Mouse (Mus musculus) bone marrow, adult 2 months (tissue): ENCODE data around the gene Spag17. TPM values are rescaled to one million over a fixed set of nuclear protein-coding genes. Genes with fewer than 3 reads are reported as not detected.
"Not testable (repeated sequence)": the region's sequence is repeated elsewhere in the genome, so short reads cannot be mapped to it uniquely, and the experiment has no call there.

ENCODE experiments used
- H3K27ac ChIP-seq: fragments of 200-500 bp; 2 replicates; pipeline ENCODE4 v1.5.1; 2012; ENCODE audit warnings: low read depth, mild to moderate bottlenecking, control low read depth, inconsistent platforms, low read length; ENCODE audit not compliant: control insufficient read depth, poor library complexity, insufficient read depth
- H3K4me1 ChIP-seq: fragments of 200-500 bp; 2 replicates; pipeline ENCODE4 v1.6.1; 2011; ENCODE audit warnings: low read length; ENCODE audit not compliant: control insufficient read depth, insufficient read depth
- H3K4me3 ChIP-seq: fragments of 200-500 bp; replicated peaks from 2 replicates; pipeline ENCODE3; 2011; ENCODE audit warnings: mild to moderate bottlenecking, low read depth, low read length, control low read depth; ENCODE audit not compliant: control insufficient read depth
- CTCF ChIP-seq: fragments of 200-500 bp; IDR thresholded peaks from 2 replicates; pipeline ENCODE4 v1.5.1; 2011; ENCODE audit warnings: low read length, control low read depth; ENCODE audit not compliant: control insufficient read depth, insufficient read depth
- POLR2A ChIP-seq: fragments of 200-500 bp; IDR thresholded peaks from 2 replicates; pipeline ENCODE4 v1.6.1; 2011; ENCODE audit warnings: low read depth, mild to moderate bottlenecking, control low read depth, low read length, borderline replicate concordance; ENCODE audit not compliant: control insufficient read depth
- WGBS: fragments of 180-500 bp; shearing (Covaris S2); methylation state at CpG from one replicate; pipeline ENCODE4 v1.1.7; 2018; 5-methylcytosine and 5-hydroxymethylcytosine counted together
- polyA plus RNA-seq: library from polyadenylated mRNA; stranded (reverse); fragments of >200 nt; gene quantifications from 2 replicates; pipeline ENCODE4 v1.2.4, GENCODE M21; 2011; ENCODE audit warnings: low replicate concordance; ENCODE audit not compliant: missing spikeins, insufficient read depth, insufficient read length

Spag17 gene
- polyA plus RNA-seq, 1 experiment: not detected

DNA sequence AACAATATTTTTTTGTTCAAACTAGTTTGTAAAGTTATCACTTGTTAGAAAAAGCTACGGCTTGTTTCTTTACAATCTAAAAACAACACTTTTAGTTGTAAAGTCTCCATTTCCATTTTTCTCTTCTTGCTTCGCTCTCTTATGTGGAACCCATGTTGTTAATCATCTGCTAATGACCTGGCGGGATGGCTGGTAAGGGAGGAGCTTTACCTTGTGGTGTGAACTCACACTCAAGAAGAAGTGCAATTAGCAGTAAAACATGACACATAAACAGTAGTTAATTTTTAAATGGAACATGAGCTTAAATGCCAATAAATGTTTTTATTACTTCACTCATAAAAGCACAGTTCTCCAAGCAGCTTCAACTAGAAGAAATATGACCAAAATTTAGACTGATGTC lies 3.7 kb upstream of the Spag17 start:
- no peaks in the 10 kb centered on the region for H3K4me1 ChIP-seq
- no peak overlapping the region for H3K27ac ChIP-seq
- 74% methylated on average over 3 of the region's 3 CpGs for WGBS
- H3K4me3 ChIP-seq: no peak overlapping the region
- TF ChIP-seq CTCF (no peak), POLR2A (no peak)

DNA sequence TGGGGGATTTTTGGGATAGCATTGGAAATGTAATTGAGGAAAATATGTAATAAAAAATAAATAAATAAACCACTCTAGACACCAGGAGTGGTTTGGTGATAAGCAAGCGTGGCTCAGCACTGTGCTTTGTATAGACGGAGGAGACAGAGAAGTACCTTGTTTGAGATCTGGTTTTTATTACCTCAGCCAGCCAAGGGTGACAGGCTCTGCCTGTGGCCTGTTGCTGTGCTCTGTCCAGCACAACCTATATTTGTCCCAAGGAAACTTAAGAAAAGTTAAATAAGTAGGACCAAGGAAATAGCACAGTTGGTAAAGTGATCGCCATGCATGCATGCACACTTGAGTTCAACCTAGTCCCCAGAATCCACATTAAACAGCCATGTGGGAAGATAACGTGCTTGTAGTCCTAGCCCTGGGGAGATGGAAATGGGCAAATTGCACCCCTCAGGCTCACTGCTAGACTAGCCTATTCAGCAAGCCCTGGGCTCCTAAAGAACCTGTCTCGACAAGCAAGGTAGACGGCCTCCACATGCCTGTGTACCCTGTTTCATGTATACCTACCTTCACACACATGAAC lies 1.1 kb upstream of the Spag17 start:
- TF ChIP-seq POLR2A: no peak
- no peak for TF ChIP-seq CTCF
- Histone ChIP-seq H3K27ac (no peak overlapping the region), H3K4me1 (no peaks in the 10 kb centered on the region), H3K4me3 (no peak overlapping the region)
- 86% methylated on average over 6 of the region's 6 CpGs for WGBS

DNA sequence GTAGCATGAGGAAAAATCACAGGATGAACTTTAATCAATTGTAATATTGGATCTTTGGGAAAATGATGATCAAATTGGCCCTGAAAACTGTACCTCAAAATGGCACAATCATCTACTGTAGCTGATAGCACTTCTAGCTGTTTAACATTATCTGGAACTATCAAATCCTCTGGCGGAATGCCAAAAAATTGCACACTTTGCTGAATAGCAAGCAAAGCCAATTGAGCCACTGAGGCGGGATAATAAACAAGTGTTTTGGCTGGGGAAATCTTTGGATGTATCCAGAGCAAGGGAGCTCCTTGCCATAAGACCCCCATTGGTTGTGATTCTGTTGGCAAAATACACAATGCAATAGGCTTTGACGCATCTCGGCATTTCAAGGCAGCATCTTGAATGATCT lies 9.5 kb downstream of the Spag17 start:
- not testable (repeated sequence) for H3K4me3 ChIP-seq, H3K4me1 ChIP-seq, H3K27ac ChIP-seq
- WGBS: 93% methylated on average over 4 of the region's 4 CpGs

DNA sequence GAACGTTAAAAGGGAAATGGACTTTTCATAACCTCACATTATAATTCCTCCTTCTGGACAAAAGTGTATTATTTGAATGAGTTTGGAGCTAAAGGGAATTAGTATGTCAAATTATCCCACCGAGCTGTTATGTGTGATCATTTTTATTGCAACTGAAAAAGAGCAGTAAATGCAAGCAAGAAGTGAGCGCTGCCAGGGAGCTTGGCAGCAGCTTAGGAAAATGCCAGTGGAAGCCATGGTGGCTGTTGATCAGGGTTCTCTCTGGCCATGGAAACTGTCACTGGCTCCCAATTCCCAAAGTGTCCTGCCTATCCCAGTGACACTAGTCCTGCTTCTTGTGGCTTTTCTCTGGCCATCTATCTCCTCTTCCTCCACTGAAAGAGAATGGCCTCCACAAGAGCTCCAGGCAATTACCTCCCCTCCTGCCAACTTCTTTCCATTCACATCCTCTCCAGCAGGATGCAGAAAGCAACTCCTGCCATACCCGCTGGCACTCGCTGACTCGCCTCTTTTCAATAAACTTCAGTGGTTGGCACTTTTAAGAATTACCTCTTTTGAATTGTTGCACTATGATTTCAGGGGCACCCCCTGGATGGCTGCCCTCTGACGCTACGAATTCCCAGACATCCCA lies 28.7 kb downstream of the Spag17 start:
- Histone ChIP-seq H3K4me1 (no peaks in the 10 kb centered on the region), H3K27ac (no peak overlapping the region), H3K4me3 (no peak overlapping the region)
- no peak for TF ChIP-seq POLR2A
- TF ChIP-seq CTCF: no peak
- 76% methylated on average over 8 of the region's 8 CpGs for WGBS

DNA sequence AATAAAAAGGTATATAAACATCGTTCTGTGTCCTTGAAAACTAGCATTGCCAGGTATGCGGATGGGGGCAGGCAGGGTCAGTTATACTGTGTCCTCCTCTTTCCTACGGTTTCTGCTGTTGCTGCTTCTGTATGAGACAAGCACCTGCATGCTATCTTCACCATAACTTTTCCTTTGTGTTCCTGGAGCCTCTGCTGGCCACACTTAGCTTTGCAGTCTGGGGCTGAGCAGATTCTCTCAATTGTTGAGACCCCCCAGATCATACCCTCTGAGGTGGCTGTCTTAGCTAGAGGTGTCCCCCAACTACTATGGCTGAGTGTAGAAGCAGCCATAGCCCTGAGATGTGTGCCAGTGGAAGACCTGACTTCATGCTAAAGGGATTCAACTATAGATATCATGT lies 37.7 kb downstream of the Spag17 start:
- WGBS: 74% methylated on average over 3 of the region's 3 CpGs
- Histone ChIP-seq H3K4me1 (no peaks in the 10 kb centered on the region), H3K4me3 (no peak overlapping the region), H3K27ac (no peak overlapping the region)
- TF ChIP-seq POLR2A: no peak
- TF ChIP-seq CTCF: no peak

DNA sequence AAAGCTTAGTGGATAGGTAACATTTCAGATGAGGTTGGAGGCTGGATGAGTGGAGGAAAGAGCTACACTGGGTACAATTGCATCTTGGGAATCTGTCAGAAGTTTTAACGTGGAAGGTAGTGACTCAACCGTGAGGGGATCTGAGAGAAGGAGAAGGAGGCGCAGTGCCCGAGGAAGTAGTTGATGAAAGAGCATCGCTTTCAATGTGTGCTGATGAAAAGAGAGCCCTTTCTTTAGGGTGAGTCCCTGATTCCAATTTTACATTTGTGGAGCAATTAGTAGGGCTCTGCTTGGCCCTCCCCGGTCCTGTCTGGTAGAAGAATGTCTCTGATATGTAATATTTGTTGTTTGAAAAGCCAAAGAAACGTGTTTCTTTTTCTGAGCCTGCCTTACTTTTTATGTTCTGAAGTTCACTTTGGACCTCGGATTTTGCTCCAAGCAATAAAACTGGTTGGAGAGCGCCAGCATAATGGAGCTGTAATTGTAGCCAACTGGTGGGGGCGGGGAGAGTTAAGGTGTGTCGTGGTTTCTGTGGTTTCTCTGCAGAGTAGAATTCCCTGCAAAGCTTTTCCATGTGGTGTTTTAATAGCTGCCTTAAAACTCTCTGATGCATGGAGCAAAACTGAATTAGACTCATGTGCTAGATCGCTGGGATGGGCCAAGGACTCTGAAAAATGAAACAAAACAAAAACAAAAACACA lies 45.9 kb downstream of the Spag17 start:
- H3K4me3 ChIP-seq: no peak overlapping the region
- TF ChIP-seq CTCF (no peak), POLR2A (no peak)
- WGBS: 63% methylated on average over 12 of the region's 12 CpGs
- no peak overlapping the region for H3K27ac ChIP-seq
- no peaks in the 10 kb centered on the region for H3K4me1 ChIP-seq

DNA sequence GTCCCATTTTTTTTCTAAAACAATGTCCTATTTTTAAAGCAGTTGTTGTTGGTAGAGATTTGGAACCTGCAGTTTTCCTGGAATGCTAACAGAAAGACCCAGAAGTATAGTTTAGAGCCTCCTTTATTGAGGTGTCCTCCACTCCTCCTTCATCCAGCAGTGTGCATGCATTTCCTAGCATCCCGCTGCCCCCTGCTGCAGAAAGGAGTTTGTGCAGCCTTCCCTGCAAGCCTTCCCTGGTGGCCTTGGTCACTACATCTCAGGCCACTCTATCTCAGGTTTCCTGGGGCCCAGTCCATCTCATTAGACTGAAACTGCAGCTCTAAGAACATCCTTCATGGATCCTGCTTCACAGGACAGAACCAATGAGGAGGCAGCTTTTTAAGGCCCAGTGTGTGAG lies 51.0 kb downstream of the Spag17 start:
- no peak for TF ChIP-seq POLR2A
- TF ChIP-seq CTCF: no peak
- Histone ChIP-seq H3K4me1 (no peaks in the 10 kb centered on the region), H3K27ac (no peak overlapping the region), H3K4me3 (no peak overlapping the region)
- 38% methylated on average over 1 of the region's 1 CpGs for WGBS

DNA sequence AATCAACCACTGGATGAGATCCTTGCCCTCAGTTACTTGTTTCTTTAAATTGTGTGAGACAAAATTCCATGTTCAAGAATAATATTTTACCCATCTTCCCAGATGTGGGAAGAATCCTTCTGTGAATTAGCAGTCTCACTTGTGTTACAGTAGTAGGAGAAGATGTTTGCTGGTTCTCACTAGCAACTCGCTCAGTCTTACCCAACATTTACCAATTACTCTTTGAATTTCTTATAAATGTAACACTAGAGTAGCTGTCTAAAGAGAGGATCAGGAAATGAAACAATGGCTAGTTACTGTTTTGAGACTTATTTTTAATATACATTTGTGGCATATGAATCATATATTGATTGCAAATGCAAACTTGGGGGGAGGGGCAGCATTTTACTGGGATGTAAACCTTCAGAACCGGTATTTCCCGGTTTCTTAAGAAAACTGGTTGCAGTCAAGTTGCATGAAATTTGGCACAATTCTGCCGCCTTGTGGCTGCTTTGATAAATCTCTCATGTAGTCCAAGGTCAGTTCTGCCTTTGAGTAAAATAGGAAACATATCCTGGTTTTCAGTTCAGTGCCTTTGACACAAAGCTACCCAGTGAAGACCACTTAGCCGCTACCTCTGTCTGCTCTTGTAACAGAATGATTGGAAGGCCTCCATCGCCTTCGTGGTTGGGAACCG lies 53.5 kb downstream of the Spag17 start:
- no peak for TF ChIP-seq CTCF
- no peak for TF ChIP-seq POLR2A

More for the DNA sequence above, 53.5 kb downstream of the Spag17 start:
- Histone ChIP-seq H3K27ac (no peak overlapping the region), H3K4me1 (no peaks in the 10 kb centered on the region), H3K4me3 (no peak overlapping the region)
- WGBS: 35% methylated on average over 8 of the region's 8 CpGs
